Mouse (Mus musculus) lung, adult 2 months (tissue): Measurements from ENCODE around the gene Acsm3. TPM values are rescaled to one million over a fixed set of nuclear protein-coding genes. Genes with fewer than 3 reads are reported as not detected.
"Not testable (repeated sequence)": the region's sequence is repeated elsewhere in the genome, so short reads cannot be mapped to it uniquely, and the experiment has no call there.

Experiments
- DNase-seq: peaks from one replicate; pipeline ENCODE4 v3.0.0; 2022
- H3K4me1 ChIP-seq: fragments of 200-500 bp; 2 replicates; pipeline ENCODE4 v1.6.1; 2011; ENCODE audit warnings: low read length; ENCODE audit not compliant: control insufficient read depth, insufficient read depth
- H3K4me3 ChIP-seq: fragments of 200-500 bp; replicated peaks from 2 replicates; pipeline ENCODE3; 2011; ENCODE audit warnings: low read depth, mild to moderate bottlenecking, control low read depth, low read length; ENCODE audit errors: extremely low read depth
- CTCF ChIP-seq: fragments of 200-500 bp; IDR thresholded peaks from 2 replicates; pipeline ENCODE4 v1.5.1; 2011; ENCODE audit warnings: mild to moderate bottlenecking, low read length, control low read depth; ENCODE audit not compliant: insufficient read depth
- POLR2A ChIP-seq: fragments of 200-500 bp; IDR thresholded peaks from 2 replicates; pipeline ENCODE4 v1.6.1; 2011; ENCODE audit warnings: low read depth, mild to moderate bottlenecking, control low read depth, low read length, borderline replicate concordance; ENCODE audit errors: extremely low read depth
- WGBS: fragments of 180-500 bp; shearing (Covaris S2); methylation state at CpG from one replicate; pipeline ENCODE4 v1.1.7; 2018; 5-methylcytosine and 5-hydroxymethylcytosine counted together
- polyA plus RNA-seq: library from polyadenylated mRNA; depleted of rRNA; stranded (reverse); fragments of >200 nt; gene quantifications from 2 replicates; pipeline ENCODE4 v1.2.3, GENCODE M21; 2012; rRNA removed

Gene Acsm3
- 0.57 and 2.9 TPM in 2 replicates for polyA plus RNA-seq

DNA sequence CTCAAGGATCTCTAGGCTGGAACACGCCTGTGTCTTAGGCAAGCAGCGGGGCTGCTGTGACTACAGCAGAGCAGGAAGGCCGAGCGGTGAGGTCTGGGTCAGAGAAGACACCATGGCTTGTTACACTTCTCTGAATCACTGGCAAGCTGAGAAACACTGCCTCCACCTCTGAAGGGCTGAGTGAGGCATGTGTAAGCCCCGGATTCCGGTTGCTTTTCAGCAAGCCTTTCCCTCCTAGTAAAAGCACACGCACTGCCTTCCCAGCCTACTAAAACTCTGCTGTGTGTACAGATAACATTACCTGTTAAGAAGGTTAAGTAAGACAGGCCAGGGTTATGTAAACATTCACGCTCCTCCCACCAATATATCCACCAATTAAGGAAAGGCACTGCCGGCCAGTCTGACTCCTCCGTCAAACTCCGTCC, at the start of gene Acsm3:
Acsm3 (plus strand) TSS at position 397 of the 425 bp plus-strand sequence.
- Histone ChIP-seq H3K4me3 (no peak within 1 kb of the TSS), H3K4me1 (no peaks in the 10 kb centered on the region)
- 40% methylated on average over 11 of the region's 11 CpGs for whole genome bisulfite sequencing
- no peak for DNase-seq
- TF ChIP-seq CTCF (no peak), POLR2A (no peak)

DNA sequence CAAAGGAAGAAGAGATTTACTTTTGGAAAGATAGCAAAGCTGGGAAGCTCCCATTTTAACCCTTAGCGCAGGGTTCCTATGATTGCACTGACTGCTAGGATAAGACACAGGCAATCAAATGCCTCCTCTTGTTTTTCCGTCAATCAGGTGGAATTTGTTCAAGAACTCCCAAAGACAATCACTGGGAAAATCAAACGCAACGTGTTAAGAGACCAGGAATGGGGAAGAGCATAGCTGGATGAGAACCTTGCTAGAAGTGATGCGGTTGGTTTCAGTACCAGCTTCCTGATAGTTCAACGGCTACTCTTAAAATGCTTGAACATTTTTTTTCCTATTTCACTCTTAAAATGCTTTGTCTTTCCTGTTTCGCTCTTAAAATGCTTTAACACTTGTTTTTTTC, 46.6 kb upstream of the Acsm3 start:
- 90% methylated on average over 7 of the region's 7 CpGs for WGBS
- Histone ChIP-seq H3K4me3 (no peak overlapping the region), H3K4me1 (no peaks in the 10 kb centered on the region)
- TF ChIP-seq CTCF, result no peak
- no peak for TF ChIP-seq POLR2A
- DNase-seq, result no peak

DNA sequence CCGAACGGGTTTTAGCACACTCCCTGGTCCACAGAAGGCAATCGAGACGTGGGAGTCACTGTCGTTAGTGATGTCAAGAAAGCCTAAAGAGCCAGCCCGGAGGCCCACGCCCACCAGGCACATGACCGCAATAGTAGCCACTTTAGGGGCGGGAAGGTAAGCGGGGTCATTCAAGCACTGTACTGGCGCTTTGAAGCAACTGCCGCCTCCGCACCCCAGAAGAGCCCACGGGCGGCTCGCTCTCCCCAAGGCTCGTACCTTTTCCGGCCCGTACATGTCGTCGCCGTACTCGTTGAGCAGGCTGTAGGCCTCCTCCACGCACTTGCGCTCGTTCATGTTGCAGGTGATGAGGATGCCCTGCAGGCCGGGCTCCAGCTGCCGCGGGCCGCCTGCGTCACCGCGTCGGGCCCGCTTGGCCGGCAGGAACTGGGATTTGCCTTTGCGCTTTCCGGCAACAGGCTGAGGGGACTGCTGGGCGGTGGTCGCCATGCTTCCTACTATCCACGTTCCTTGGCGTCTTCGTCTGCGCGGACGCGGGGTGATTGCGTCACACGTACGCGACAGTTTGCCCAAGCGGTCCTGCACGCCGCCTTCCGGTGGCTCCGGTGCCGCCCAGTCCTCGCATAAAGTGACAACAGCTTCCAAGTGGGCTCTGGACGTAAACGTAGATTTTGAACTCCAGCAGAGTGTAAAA, 40.3 kb upstream of the Acsm3 start, which contains the start of gene Thumpd1:
Thumpd1 (minus strand) TSS at position 546 of the 694 bp plus-strand sequence.
- WGBS, result under 1% methylated on average over 60 of the region's 60 CpGs
- peak; percentile 91 for DNase-seq
- peak; percentile 41; the same call in 1 of the 2 replicates for TF ChIP-seq CTCF
- peak; percentile 84; the same call in 1 of the 2 replicates for TF ChIP-seq POLR2A
- Histone ChIP-seq H3K4me1 (peaks cover 5% of the 10 kb centered on the region; the same call in 1 of the 2 replicates), H3K4me3 (peak within 1 kb of the TSS; percentile 95)

GRCm38 (mm10) chr7:119720947-119721310, 39.8 kb upstream of the Acsm3 start:
- Histone ChIP-seq H3K4me3 (peak overlapping the region; percentile 95), H3K4me1 (peaks cover 5% of the 10 kb centered on the region; the same call in 1 of the 2 replicates)
- DNase-seq, result no peak
- WGBS, result 11% methylated on average over 8 of the region's 8 CpGs
- no peak for TF ChIP-seq POLR2A
- no peak for TF ChIP-seq CTCF

DNA sequence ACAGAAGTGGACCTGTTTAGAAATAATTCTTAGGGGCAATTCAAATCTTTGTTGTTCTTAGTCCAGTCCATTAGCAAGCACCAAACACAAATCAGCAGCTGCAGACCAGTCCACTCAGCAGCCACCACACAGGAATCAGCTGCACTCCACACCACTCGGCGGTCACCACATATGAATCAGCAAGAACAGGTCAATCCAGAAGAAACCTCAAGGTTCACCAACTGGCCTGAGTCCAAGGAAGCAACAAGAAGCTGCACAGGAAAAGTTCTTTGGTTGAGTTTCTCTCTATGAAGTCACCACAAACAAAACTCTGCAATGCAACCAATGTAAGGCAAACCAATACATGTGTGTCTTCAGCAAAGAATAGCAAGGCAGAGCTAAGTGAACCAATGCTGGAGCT, 33.1 kb upstream of the Acsm3 start:
- 79% methylated on average over 2 of the region's 2 CpGs for WGBS
- Histone ChIP-seq H3K4me3 (no peak overlapping the region), H3K4me1 (no peaks in the 10 kb centered on the region)
- DNase-seq, result no peak
- TF ChIP-seq POLR2A, result no peak

GRCm38 (mm10) chr7:119731262-119731661, 29.5 kb upstream of the Acsm3 start:
- not testable (repeated sequence) for H3K4me3 ChIP-seq, H3K4me1 ChIP-seq, DNase-seq
- WGBS, result 86% methylated on average over 4 of the region's 4 CpGs

GRCm38 (mm10) chr7:119738877-119739276, 21.8 kb upstream of the Acsm3 start:
- Histone ChIP-seq H3K4me3 (no peak overlapping the region), H3K4me1 (no peaks in the 10 kb centered on the region)
- 93% methylated on average over 2 of the region's 2 CpGs for WGBS
- no peak for DNase-seq
- TF ChIP-seq CTCF (no peak), POLR2A (no peak)

- WGBS, result 2% methylated on average over 25 of the region's 44 CpGs
- not testable (repeated sequence) for H3K4me3 ChIP-seq, H3K4me1 ChIP-seq, DNase-seq
These were observed 20.8 kb upstream of the Acsm3 start for GRCm38 (mm10) chr7:119739798-119740468.

- Histone ChIP-seq H3K4me1 (no peaks in the 10 kb centered on the region), H3K4me3 (no peak overlapping the region)
- TF ChIP-seq CTCF (no peak), POLR2A (no peak)
- WGBS, result 10% methylated on average over 34 of the region's 34 CpGs
- DNase-seq, result no peak
These were observed 16.4 kb upstream of the Acsm3 start for GRCm38 (mm10) chr7:119744321-119744720.

DNA sequence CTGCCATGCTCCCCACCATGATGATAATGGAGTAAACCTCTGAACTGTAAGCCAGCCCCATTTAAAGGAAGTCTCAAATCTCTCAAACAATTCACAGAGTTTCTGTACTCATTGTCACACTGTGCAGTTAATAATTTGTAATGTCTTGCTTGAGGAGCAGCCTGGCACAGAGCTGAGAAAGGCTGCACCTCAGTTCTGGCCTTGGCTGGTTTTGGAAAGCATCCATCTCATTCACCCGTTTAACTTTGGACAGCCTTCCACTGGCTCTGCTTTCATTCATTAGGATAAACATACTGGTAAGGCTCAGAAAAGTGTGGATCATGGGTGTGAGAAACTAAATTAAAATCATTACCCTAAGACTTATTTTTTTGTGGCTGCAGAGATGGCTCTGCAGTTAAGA, 14.9 kb upstream of the Acsm3 start:
- Histone ChIP-seq H3K4me3 (no peak overlapping the region), H3K4me1 (no peaks in the 10 kb centered on the region)
- TF ChIP-seq POLR2A (no peak), CTCF (no peak)
- DNase-seq, result no peak
- 66% methylated on average over 1 of the region's 1 CpGs for WGBS
